Mouse (Mus musculus): Measurements from ENCODE around the gene Fastkd3.

The Fastkd3 gene

DNA sequence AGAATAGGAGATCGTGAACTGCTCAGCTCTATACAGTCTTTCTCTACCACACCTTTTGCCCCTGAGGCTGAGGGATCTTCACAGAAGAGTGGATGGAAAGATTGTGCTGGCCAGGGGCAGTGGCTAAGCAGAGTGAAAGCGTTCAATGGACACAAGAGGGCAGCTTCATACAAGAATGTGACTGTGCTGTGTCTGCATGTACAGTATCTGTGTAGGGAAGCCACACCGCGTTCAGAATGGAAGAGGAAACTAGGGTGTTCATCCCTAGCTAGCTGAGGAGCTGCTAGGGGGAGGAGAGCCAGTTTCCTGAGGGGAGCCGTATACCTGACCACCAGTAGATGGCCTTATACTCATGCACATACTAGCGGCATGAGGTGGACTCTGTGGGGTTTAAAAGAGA is 40.8 kb downstream of the Fastkd3 start:
- DNase-seq: no peak

GRCm38 (mm10) chr13:68627041-68627440 is 45.0 kb downstream of the Fastkd3 start:
- DNase-seq: no peak

Measured in embryo, embryonic 11 days (tissue).